Mouse (Mus musculus) forebrain, embryonic 15.5 days (tissue): ENCODE data around the gene Hmx2. TPM values are rescaled to one million over a fixed set of nuclear protein-coding genes. Genes with fewer than 3 reads are reported as not detected.

Experiments
- polyA plus RNA-seq: library from polyadenylated mRNA; unstranded; fragments of >200 nt; fragmentation: Nextera tagmentation; extraction: Ambion mirVana; gene quantifications from 2 replicates; pipeline ENCODE4 v1.2.1, GENCODE M21; 2015

Hmx2 gene
- polyA plus RNA-seq, 1 experiment from 2014 or later: 1.1 TPM

Other genes starting within 250 kb of the Hmx2 start
- gene Cuzd1, start 226.5 kb upstream of the Hmx2 start, polyA plus RNA-seq: not detected in 2 replicates
- not detected in 2 replicates for gene Fam24b, start 219.3 kb upstream of the Hmx2 start, polyA plus RNA-seq
- not detected in 2 replicates for gene Fam24a, start 214.9 kb upstream of the Hmx2 start, polyA plus RNA-seq
- 21.9 and 24.2 TPM in 2 replicates for gene 2310057M21Rik, start 186.0 kb upstream of the Hmx2 start, polyA plus RNA-seq
- 33.7 TPM in 2 replicates for gene Pstk, start 177.6 kb upstream of the Hmx2 start, polyA plus RNA-seq
- gene Ikzf5, start 138.3 kb upstream of the Hmx2 start, polyA plus RNA-seq: 15.9 and 17.3 TPM in 2 replicates
- gene Acadsb, start 138.2 kb upstream of the Hmx2 start, polyA plus RNA-seq: 114 and 122 TPM in 2 replicates
- 0.20 and 0.92 TPM in 2 replicates for gene Hmx3, start 5.9 kb upstream of the Hmx2 start, polyA plus RNA-seq
- gene Bub3, start 11.4 kb downstream of the Hmx2 start, polyA plus RNA-seq: 190 and 192 TPM in 2 replicates